Mouse (Mus musculus): ENCODE data around the gene Glp1r.

DNA sequence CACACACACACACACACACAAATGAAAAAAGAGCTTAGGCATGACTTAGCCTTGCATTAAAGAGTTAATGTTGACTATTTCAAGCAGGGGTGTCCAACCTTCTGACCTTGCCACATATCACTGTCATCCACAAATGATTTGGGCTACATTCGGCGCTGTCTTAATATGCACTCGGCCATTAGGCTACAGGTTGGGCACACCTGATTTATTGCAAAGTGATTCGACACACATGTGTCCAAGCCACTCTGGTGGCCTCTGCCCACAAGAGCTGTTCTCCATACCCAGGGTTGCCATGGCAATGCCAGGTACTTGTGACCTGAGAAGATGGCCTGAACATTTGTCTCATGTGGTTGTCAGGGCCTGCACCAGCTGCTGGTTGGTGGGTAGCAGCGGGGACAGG lies 31.2 kb downstream of the Glp1r start:
- no peak for TF ChIP-seq POLR2A (IDR thresholded peaks at IDR 0.05; ENCODE audit: control insufficient read depth, low read depth, low read length)
- no peak for TF ChIP-seq CTCF (IDR thresholded peaks at IDR 0.05; ENCODE audit: control insufficient read depth, insufficient read depth, insufficient replicate concordance, low read depth, low read length)

Measured in testis, adult 2 months (tissue).